Mouse (Mus musculus) liver, postnatal 0 days (tissue): ENCODE data around the gene Gm2663. TPM values are rescaled to one million over a fixed set of nuclear protein-coding genes. Genes with fewer than 3 reads are reported as not detected.
"Not testable (repeated sequence)": the region's sequence is repeated elsewhere in the genome, so short reads cannot be mapped to it uniquely, and the experiment has no call there.

Experiments used
- ATAC-seq: fragments of 200-750 bp; cut with Nextera tagmentation; 2 replicates; pipeline ENCODE4 v1.8.0; 2017; ENCODE audit warnings: mild to moderate bottlenecking, moderate library complexity
- DNase-seq: peaks from one replicate; pipeline ENCODE4 v3.0.0-alpha.2; 2016
- H3K27ac ChIP-seq: fragments of 300-500 bp; sonication (generic); 2 replicates; pipeline ENCODE4 v1.5.1; 2014; ENCODE audit warnings: antibody characterized with exemption, moderate library complexity, mild to moderate bottlenecking, low read depth
- H3K27me3 ChIP-seq: fragments of 300-500 bp; sonication (generic); 2 replicates; pipeline ENCODE4 v1.6.1; 2014; ENCODE audit warnings: low read length, control low read depth, mixed read lengths; ENCODE audit not compliant: insufficient read depth
- H3K36me3 ChIP-seq: fragments of 300-500 bp; sonication (generic); replicated peaks from 2 replicates; pipeline ENCODE4 v1.6.1; 2014; ENCODE audit warnings: mild to moderate bottlenecking, control low read depth, low read length, moderate library complexity, mixed read lengths; ENCODE audit not compliant: insufficient read depth
- H3K4me1 ChIP-seq: fragments of 300-500 bp; sonication (generic); 2 replicates; pipeline ENCODE4 v1.6.1; 2014; ENCODE audit warnings: antibody characterized with exemption, mild to moderate bottlenecking, control low read depth; ENCODE audit not compliant: insufficient read depth
- H3K4me2 ChIP-seq: fragments of 300-500 bp; sonication (generic); 2 replicates; pipeline ENCODE4 v1.6.1; 2014; ENCODE audit warnings: low read depth, mild to moderate bottlenecking, low read length, moderate library complexity, mixed read lengths
- H3K4me3 ChIP-seq: fragments of 300-500 bp; sonication (generic); 2 replicates; pipeline ENCODE4 v1.5.1; 2014; ENCODE audit warnings: low read depth, low read length
- H3K9ac ChIP-seq: fragments of 300-500 bp; sonication (generic); replicated peaks from 2 replicates; pipeline ENCODE4 v1.6.1; 2014; ENCODE audit warnings: mild to moderate bottlenecking, moderate library complexity
- H3K9me3 ChIP-seq: fragments of 300-500 bp; sonication (generic); 2 replicates; pipeline ENCODE4 v1.6.1; 2016; ENCODE audit warnings: mild to moderate bottlenecking, control low read depth, low read length, mixed read lengths
- CTCF ChIP-seq: sonication (generic); IDR thresholded peaks from 2 replicates; pipeline ENCODE4 v1.5.1; 2016; ENCODE audit warnings: antibody characterized with exemption, low read depth
- EP300 ChIP-seq: IDR thresholded peaks from 2 replicates; pipeline ENCODE4 v1.6.1; 2016; ENCODE audit warnings: antibody characterized with exemption, low read depth, mild to moderate bottlenecking
- WGBS: fragments of 180-500 bp; shearing (Covaris S2); extraction: QIAGEN DNeasy Blood & Tissue Kit; methylation state at CpG from one replicate; pipeline ENCODE4 v1.1.7; 2014; ENCODE audit not compliant: insufficient replicate concordance; 5-methylcytosine and 5-hydroxymethylcytosine counted together
- polyA plus RNA-seq: library from polyadenylated mRNA; unstranded; fragments of >200 nt; fragmentation: Nextera tagmentation; extraction: Ambion mirVana; gene quantifications from 2 replicates; pipeline ENCODE4 v1.2.1, GENCODE M21; 2015

Gm2663 gene
- 1.1 TPM in 1 of 2 replicates, not detected in the other for polyA plus RNA-seq

GRCm38 (mm10) chr6:40999379-40999778 is at the start of gene Gm2663:
Gene Gm2663, minus strand, starts transcription at chr6:40999479.
- H3K4me3 ChIP-seq, H3K36me3 ChIP-seq, ATAC-seq, H3K9me3 ChIP-seq, DNase-seq, H3K27me3 ChIP-seq, H3K4me2 ChIP-seq, H3K9ac ChIP-seq, H3K4me1 ChIP-seq, H3K27ac ChIP-seq: not testable (repeated sequence)

- no peak for ATAC-seq
- Histone ChIP-seq H3K9ac (no peak overlapping the region), H3K36me3 (no peaks in the 10 kb centered on the region), H3K4me2 (no peak overlapping the region), H3K9me3 (no peaks in the 10 kb centered on the region), H3K4me3 (no peak overlapping the region), H3K27ac (no peak overlapping the region), H3K27me3 (no peaks in the 10 kb centered on the region), H3K4me1 (peaks cover 4% of the 10 kb centered on the region; the same call in 1 of the 2 replicates)
- no peak for DNase-seq
- 33% methylated on average over 1 of the region's 1 CpGs for WGBS
- TF ChIP-seq EP300 (no peak), CTCF (no peak)
Measured at GRCm38 (mm10) chr6:41048602-41049001, 49.3 kb upstream of the Gm2663 start.

GRCm38 (mm10) chr6:41047961-41048360 is 48.7 kb upstream of the Gm2663 start:
- Histone ChIP-seq H3K4me1 (peaks cover 4% of the 10 kb centered on the region; the same call in 1 of the 2 replicates), H3K27ac (no peak overlapping the region), H3K4me2 (no peak overlapping the region), H3K4me3 (no peak overlapping the region), H3K9ac (no peak overlapping the region), H3K36me3 (no peaks in the 10 kb centered on the region), H3K9me3 (no peaks in the 10 kb centered on the region), H3K27me3 (no peaks in the 10 kb centered on the region)
- 83% methylated on average over 1 of the region's 1 CpGs for WGBS
- TF ChIP-seq EP300 (no peak), CTCF (no peak)
- ATAC-seq = no peak
- no peak for DNase-seq

- peaks cover 4% of the 10 kb centered on the region; the same call in 1 of the 2 replicates for H3K4me1 ChIP-seq
- no peaks in the 10 kb centered on the region for H3K36me3 ChIP-seq
- H3K9me3 ChIP-seq = no peaks in the 10 kb centered on the region
- no peak overlapping the region for H3K4me3 ChIP-seq
- H3K27ac ChIP-seq = no peak overlapping the region
- no peak for TF ChIP-seq CTCF
- no peak for DNase-seq
- no peaks in the 10 kb centered on the region for H3K27me3 ChIP-seq
- WGBS = 76% methylated on average over 1 of the region's 1 CpGs
- H3K4me2 ChIP-seq = no peak overlapping the region
- no peak for ATAC-seq
- no peak overlapping the region for H3K9ac ChIP-seq
Measured at GRCm38 (mm10) chr6:41047202-41047601, 47.9 kb upstream of the Gm2663 start.

GRCm38 (mm10) chr6:41046553-41046952 is 47.3 kb upstream of the Gm2663 start:
- Histone ChIP-seq H3K4me1 (peaks cover 4% of the 10 kb centered on the region; the same call in 1 of the 2 replicates), H3K36me3 (no peaks in the 10 kb centered on the region), H3K27me3 (no peaks in the 10 kb centered on the region), H3K4me3 (no peak overlapping the region), H3K4me2 (no peak overlapping the region), H3K9me3 (no peaks in the 10 kb centered on the region), H3K9ac (no peak overlapping the region), H3K27ac (no peak overlapping the region)
- 44% methylated on average over 2 of the region's 2 CpGs for WGBS
- DNase-seq (no peak), ATAC-seq (no peak)
- no peak for TF ChIP-seq EP300
- TF ChIP-seq CTCF = peak; percentile 70

GRCm38 (mm10) chr6:41044753-41045152 is 45.5 kb upstream of the Gm2663 start:
- no peaks in the 10 kb centered on the region for H3K36me3 ChIP-seq
- WGBS = 42% methylated on average over 1 of the region's 1 CpGs
- no peak overlapping the region for H3K27ac ChIP-seq
- H3K27me3 ChIP-seq = no peaks in the 10 kb centered on the region
- DNase-seq (no peak), ATAC-seq (0 out of 2 replicates have a peak, but pooled peaks have one; percentile 41)
- H3K9me3 ChIP-seq = no peaks in the 10 kb centered on the region
- H3K4me2 ChIP-seq = no peak overlapping the region
- peaks cover 4% of the 10 kb centered on the region; the same call in 1 of the 2 replicates for H3K4me1 ChIP-seq
- no peak overlapping the region for H3K4me3 ChIP-seq
- no peak for TF ChIP-seq CTCF
- no peak for TF ChIP-seq EP300
- H3K9ac ChIP-seq = no peak overlapping the region

- no peak overlapping the region for H3K9ac ChIP-seq
- H3K4me3 ChIP-seq = no peak overlapping the region
- peak; percentile 83 for ATAC-seq
- DNase-seq = no peak
- no peak overlapping the region for H3K4me2 ChIP-seq
- WGBS = 47% methylated on average over 1 of the region's 1 CpGs
- H3K9me3 ChIP-seq = no peaks in the 10 kb centered on the region
- TF ChIP-seq CTCF = no peak
- no peak for TF ChIP-seq EP300
- no peak overlapping the region for H3K27ac ChIP-seq
- H3K27me3 ChIP-seq = no peaks in the 10 kb centered on the region
- peaks cover 4% of the 10 kb centered on the region; the same call in 1 of the 2 replicates for H3K4me1 ChIP-seq
- no peaks in the 10 kb centered on the region for H3K36me3 ChIP-seq
Measured at GRCm38 (mm10) chr6:41044314-41044713, 45.0 kb upstream of the Gm2663 start.
